Comparison of ENCODE assay signal across 8 mouse cellular contexts in the genomic region with DNA sequence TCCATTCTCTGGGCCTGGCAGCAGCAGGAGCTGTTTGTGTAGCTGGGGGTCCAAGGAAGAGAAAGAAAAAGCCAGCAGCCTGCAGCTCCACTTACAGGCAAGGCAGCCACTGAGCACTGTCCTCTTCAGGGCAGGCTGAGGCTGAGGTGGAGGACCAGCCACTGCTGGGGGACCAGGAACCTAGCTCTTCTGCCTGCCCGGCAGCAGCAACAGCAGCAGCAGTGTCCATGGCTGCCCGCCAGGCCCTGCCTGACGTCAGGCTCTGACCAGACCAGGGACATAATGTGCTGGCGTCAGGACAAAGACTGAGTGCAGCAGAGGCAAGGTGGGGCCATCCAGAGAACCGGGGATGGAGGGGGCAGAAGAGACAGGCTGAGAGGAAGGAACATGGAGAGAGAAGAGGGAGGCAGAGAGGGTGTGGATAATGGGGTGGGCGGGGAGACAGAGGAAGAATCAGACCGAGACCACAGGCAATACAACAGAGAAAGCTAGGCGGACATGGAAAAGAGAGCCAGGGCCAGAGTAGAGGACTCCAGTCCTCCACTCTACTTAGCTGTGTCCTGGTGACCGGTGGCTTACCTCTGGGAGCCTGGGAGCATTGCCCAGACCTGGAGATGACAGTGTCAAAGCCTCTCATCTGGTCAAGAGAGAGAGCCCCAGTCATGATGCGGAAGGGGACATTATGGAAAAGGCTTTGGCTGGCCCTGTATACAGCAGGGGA.
DNase-seq lines count a peak whose midpoint lies in the region; ATAC-seq and TF ChIP-seq lines count a peak whose summit lies in the region.

No protein-coding gene starts in this region.

- DNase-seq in adrenal gland, adult 18-20 months (ENCODE audit: low spot score in 2 of 2) = peak; percentile 89 to 91
- peak; percentile 20 for DNase-seq in cerebellum, adult 9-11 months
- DNase-seq in heart, adult 2 months = peak; percentile 95
- peak; percentile 83 for DNase-seq in kidney, adult 11 months
- peak; percentile 26 to 75 for DNase-seq in left cerebral cortex, adult 9 months (ENCODE audit: low spot score in 2 of 2)
- peak; percentile 55 for DNase-seq in midbrain, embryonic 14.5 days
- DNase-seq in testis, postnatal 14 days (ENCODE audit: low spot score) = peak; percentile 86

- H3K79me2 ChIP-seq in heart, adult 2 months (replicated peaks; ENCODE audit: control insufficient read depth, insufficient read depth, low read length) = no peaks in the 10 kb centered on the region

- intact Hi-C loops in heart, adult 2 months (cut with DNase I) = loop anchor here (1.0 kb wide), 1 partner anchor 82 kb away; no protein-coding TSS in a partner anchor

- peaks cover 20% of the 10 kb centered on the region for H3K4me1 ChIP-seq in heart, adult 2 months (ENCODE audit: control insufficient read depth, insufficient read depth, low read length)
- peaks cover 4% of the 10 kb centered on the region; the same call in 1 of the 2 replicates for H3K4me1 ChIP-seq in midbrain, embryonic 14.5 days (ENCODE audit: control insufficient read depth, insufficient read depth, low read length)
- peaks cover 9% of the 10 kb centered on the region for H3K4me1 ChIP-seq in forebrain, embryonic 12.5 days

- no peaks in the 10 kb centered on the region for H3K36me3 ChIP-seq in heart, adult 2 months (ENCODE audit: control insufficient read depth, insufficient read depth, low read length)
- H3K36me3 ChIP-seq in midbrain, embryonic 14.5 days (ENCODE audit: control insufficient read depth, insufficient read depth, low read length) = no peaks in the 10 kb centered on the region
- H3K36me3 ChIP-seq in forebrain, embryonic 12.5 days (replicated peaks) = no peaks in the 10 kb centered on the region

- TF ChIP-seq POLR2A in heart, adult 2 months (IDR thresholded peaks at IDR 0.05; ENCODE audit: insufficient read depth, low read depth, low read length) = peak; percentile 55; the same call in 1 of the 2 replicates

- no peaks in the 10 kb centered on the region for H3K9me3 ChIP-seq in midbrain, embryonic 14.5 days (ENCODE audit: control insufficient read depth, low read length)
- H3K9me3 ChIP-seq in forebrain, embryonic 12.5 days = no peaks in the 10 kb centered on the region

- H3K27me3 ChIP-seq in heart, adult 2 months (ENCODE audit: control insufficient read depth, insufficient read depth, low read length) = no peaks in the 10 kb centered on the region
- H3K27me3 ChIP-seq in midbrain, embryonic 14.5 days (ENCODE audit: control insufficient read depth, insufficient read depth, low read length) = no peaks in the 10 kb centered on the region
- H3K27me3 ChIP-seq in forebrain, embryonic 12.5 days = no peaks in the 10 kb centered on the region

- H3K9ac ChIP-seq in heart, adult 2 months (ENCODE audit: low read depth, low read length) = peak overlapping the region; percentile 34
- no peak overlapping the region for H3K9ac ChIP-seq in midbrain, embryonic 14.5 days (replicated peaks; ENCODE audit: low read length)
- no peak overlapping the region; the same call in 1 of the 2 replicates for H3K9ac ChIP-seq in forebrain, embryonic 12.5 days

- peak; percentile 99 for TF ChIP-seq EP300 in heart, adult 2 months (IDR thresholded peaks at IDR 0.05; ENCODE audit: insufficient read depth, low read depth, low read length)

- no peak for ATAC-seq in midbrain, embryonic 14.5 days (ENCODE audit: low FRiP score, low TSS enrichment)
- ATAC-seq in forebrain, embryonic 12.5 days (ENCODE audit: low FRiP score) = no peak

- WGBS in heart, adult 2 months = 14% methylated on average over 10 of the region's 10 CpGs
- WGBS in midbrain, embryonic 14.5 days = 38% methylated on average over 10 of the region's 10 CpGs
- 45% methylated on average over 10 of the region's 10 CpGs for WGBS in forebrain, embryonic 12.5 days

- TF ChIP-seq CTCF in heart, adult 2 months (IDR thresholded peaks at IDR 0.05) = peak; percentile 30

- H3K27ac ChIP-seq in heart, adult 2 months = peak overlapping the region; percentile 86
- no peak overlapping the region for H3K27ac ChIP-seq in midbrain, embryonic 14.5 days (replicated peaks; ENCODE audit: low read depth, low read length)
- no peak overlapping the region for H3K27ac ChIP-seq in forebrain, embryonic 12.5 days

- H3K4me3 ChIP-seq in heart, adult 2 months = 0 out of 2 replicates have a peak overlapping the region, but pooled peaks have one; percentile 9
- H3K4me3 ChIP-seq in midbrain, embryonic 14.5 days (replicated peaks; ENCODE audit: low read depth, low read length) = no peak overlapping the region
- no peak overlapping the region for H3K4me3 ChIP-seq in forebrain, embryonic 12.5 days (replicated peaks)

- no peak overlapping the region for H3K4me2 ChIP-seq in midbrain, embryonic 14.5 days (ENCODE audit: low read length)
- H3K4me2 ChIP-seq in forebrain, embryonic 12.5 days = no peak overlapping the region

Comparison
In these comparisons a context has a peak if more than half of its experiments do, and no peak if none do; other contexts are left out.
1. DNase-seq: peak in every context shown above with its lines; median percentile 95 in heart, adult 2 months; 90 in adrenal gland, adult 18-20 months; 86 in testis, postnatal 14 days; 83 in kidney, adult 11 months; 55 in midbrain, embryonic 14.5 days; 50 in left cerebral cortex, adult 9 months; 20 in cerebellum, adult 9-11 months.